Mouse (Mus musculus) forebrain, embryonic 10.5 days (tissue): ENCODE results near the gene Gabarapl1. TPM values are rescaled to one million over a fixed set of nuclear protein-coding genes. Genes with fewer than 3 reads are reported as not detected.

Source experiments
- DNase-seq: peaks from one replicate; pipeline ENCODE4 v3.0.0-alpha.2; 2017; ENCODE audit warnings: low spot score; ENCODE audit errors: extremely low spot score
- H3K27ac ChIP-seq: fragments of 300-500 bp; sonication (generic); 2 replicates; pipeline ENCODE4 v1.5.1; 2016; ENCODE audit warnings: mild to moderate bottlenecking
- H3K27me3 ChIP-seq: fragments of 300-500 bp; sonication (generic); 2 replicates; pipeline ENCODE4 v1.6.1; 2016; ENCODE audit warnings: mild to moderate bottlenecking; ENCODE audit not compliant: poor library complexity, severe bottlenecking
- H3K36me3 ChIP-seq: fragments of 300-500 bp; sonication (generic); replicated peaks from 2 replicates; pipeline ENCODE4 v1.6.1; 2016; ENCODE audit warnings: mild to moderate bottlenecking, moderate library complexity
- H3K4me1 ChIP-seq: fragments of 300-500 bp; sonication (generic); 2 replicates; pipeline ENCODE4 v1.6.1; 2016
- H3K4me3 ChIP-seq: fragments of 300-500 bp; sonication (generic); 2 replicates; pipeline ENCODE4 v1.5.1; 2016; ENCODE audit warnings: mild to moderate bottlenecking, moderate library complexity
- H3K9me3 ChIP-seq: fragments of 300-500 bp; sonication (generic); 2 replicates; pipeline ENCODE4 v1.6.1; 2016; ENCODE audit warnings: mild to moderate bottlenecking, moderate library complexity
- WGBS: fragments of 180-500 bp; shearing (Covaris S2); methylation state at CpG from one replicate; pipeline ENCODE4 v1.1.7; 2016; 5-methylcytosine and 5-hydroxymethylcytosine counted together
- polyA plus RNA-seq: library from polyadenylated mRNA; unstranded; fragments of >200 nt; fragmentation: Nextera tagmentation; extraction: Ambion mirVana; gene quantifications from 2 replicates; pipeline ENCODE4 v1.2.1, GENCODE M21; 2016

The Gabarapl1 gene
- polyA plus RNA-seq, 1 experiment from 2014 or later = 43.5 TPM

GRCm38 (mm10) chr6:129543709-129544606 is 11.0 kb downstream of the Gabarapl1 start:
- H3K27ac ChIP-seq = no peak overlapping the region
- no peak overlapping the region for H3K4me3 ChIP-seq
- DNase-seq = no peak
- H3K27me3 ChIP-seq = no peaks in the 10 kb centered on the region
- 70% methylated on average over 6 of the region's 6 CpGs for WGBS
- H3K36me3 ChIP-seq = peaks cover 31% of the 10 kb centered on the region
- H3K4me1 ChIP-seq = peaks cover 2% of the 10 kb centered on the region; the same call in 1 of the 2 replicates
- no peaks in the 10 kb centered on the region for H3K9me3 ChIP-seq

DNA sequence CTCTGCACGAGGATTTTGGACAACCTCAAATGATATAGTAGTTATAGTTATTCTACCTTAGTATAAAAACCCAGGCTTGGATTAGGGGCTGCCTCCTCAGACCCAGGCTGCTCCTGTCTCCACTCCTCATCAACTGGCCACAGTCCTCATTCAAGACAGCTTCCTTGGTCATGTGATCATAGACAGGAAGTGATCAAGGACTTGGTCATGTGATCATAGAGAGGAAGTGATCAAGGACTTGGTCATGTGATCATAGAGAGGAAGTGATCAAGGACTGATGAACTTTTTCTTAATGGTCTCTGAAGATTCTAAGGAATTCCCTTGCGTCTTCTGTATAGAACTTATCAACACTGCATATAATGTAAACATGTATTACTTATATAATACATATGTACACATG is 14.3 kb downstream of the Gabarapl1 start:
- no peaks in the 10 kb centered on the region for H3K36me3 ChIP-seq
- 82% methylated on average over 2 of the region's 2 CpGs for WGBS
- no peak overlapping the region for H3K27ac ChIP-seq
- H3K4me3 ChIP-seq = no peak overlapping the region
- no peaks in the 10 kb centered on the region for H3K27me3 ChIP-seq
- no peaks in the 10 kb centered on the region for H3K9me3 ChIP-seq
- no peak for DNase-seq
- no peaks in the 10 kb centered on the region for H3K4me1 ChIP-seq

GRCm38 (mm10) chr6:129548009-129548408 is 15.0 kb downstream of the Gabarapl1 start:
- Histone ChIP-seq H3K27me3 (no peaks in the 10 kb centered on the region), H3K4me3 (no peak overlapping the region), H3K27ac (no peak overlapping the region), H3K36me3 (no peaks in the 10 kb centered on the region), H3K4me1 (no peaks in the 10 kb centered on the region), H3K9me3 (no peaks in the 10 kb centered on the region)
- DNase-seq = no peak
- WGBS = 79% methylated on average over 3 of the region's 3 CpGs

DNA sequence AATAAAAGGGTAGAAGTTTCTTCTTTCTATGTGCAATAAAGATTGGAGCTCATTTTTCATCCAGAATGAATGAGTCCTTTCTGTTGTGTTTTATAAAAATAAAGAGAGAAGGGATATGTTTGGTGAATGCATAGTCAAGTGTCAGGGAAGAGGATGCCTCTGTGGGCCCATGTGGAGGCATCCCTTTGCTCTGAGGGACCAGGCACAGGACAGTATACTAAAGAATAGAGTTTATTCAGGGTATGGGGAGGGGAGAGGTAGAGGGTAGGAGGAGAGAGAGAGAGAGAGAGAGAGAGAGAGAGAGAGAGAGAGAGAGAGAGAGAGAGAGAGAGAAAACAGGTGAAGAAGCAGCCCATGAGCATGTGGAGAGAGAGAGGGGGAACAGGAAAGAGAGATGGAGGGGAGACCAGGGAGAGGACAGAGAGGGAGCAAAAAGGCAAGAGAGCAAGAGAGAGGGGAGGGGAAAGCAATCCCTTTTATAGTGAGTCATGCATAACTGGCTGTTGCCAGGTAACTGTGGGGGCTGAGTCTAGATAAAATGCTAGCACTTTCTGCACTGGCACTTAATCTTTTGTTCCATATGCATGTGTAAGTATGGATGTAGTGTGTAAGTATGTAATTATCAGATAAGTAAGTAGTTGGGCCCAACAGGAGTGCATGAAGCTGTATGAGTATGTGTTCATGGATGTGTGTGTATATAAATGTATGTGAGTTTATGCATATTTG is 24.5 kb downstream of the Gabarapl1 start:
- Histone ChIP-seq H3K4me3 (no peak overlapping the region), H3K9me3 (no peaks in the 10 kb centered on the region), H3K27ac (peak overlapping the region; percentile 71), H3K36me3 (no peaks in the 10 kb centered on the region), H3K4me1 (peaks cover 19% of the 10 kb centered on the region), H3K27me3 (no peaks in the 10 kb centered on the region)
- no peak for DNase-seq

- 22% methylated on average over 12 of the region's 12 CpGs for WGBS
- Histone ChIP-seq H3K4me3 (no peak overlapping the region), H3K9me3 (no peaks in the 10 kb centered on the region), H3K4me1 (peaks cover 19% of the 10 kb centered on the region), H3K27ac (peak overlapping the region; percentile 71), H3K27me3 (no peaks in the 10 kb centered on the region), H3K36me3 (no peaks in the 10 kb centered on the region)
- peak; percentile 66 for DNase-seq
These were observed 26.1 kb downstream of the Gabarapl1 start for GRCm38 (mm10) chr6:129558946-129559640.

DNA sequence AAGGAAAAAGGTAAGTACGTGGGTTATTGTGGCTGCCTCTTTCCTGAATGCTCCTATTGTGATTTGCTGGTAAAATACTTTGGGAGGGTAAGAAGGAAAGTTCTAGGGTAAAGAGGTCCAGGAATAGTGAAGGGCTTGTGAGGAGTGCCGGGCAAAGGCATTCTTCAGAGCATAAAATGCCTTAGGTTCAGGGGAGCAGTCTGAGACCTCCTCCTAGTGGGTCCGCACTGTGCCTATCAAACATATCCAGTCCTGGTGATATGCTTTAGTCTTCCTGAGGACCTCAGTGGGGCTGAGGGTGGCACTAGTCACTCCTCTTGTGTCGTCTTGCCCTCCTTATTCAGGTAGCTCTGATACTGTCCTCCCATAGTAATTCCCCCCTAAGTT is 26.7 kb downstream of the Gabarapl1 start:
- DNase-seq = no peak
- WGBS = 65% methylated on average over 4 of the region's 4 CpGs

GRCm38 (mm10) chr6:129565257-129565656 is 32.3 kb downstream of the Gabarapl1 start:
- Histone ChIP-seq H3K4me1 (no peaks in the 10 kb centered on the region), H3K27me3 (no peaks in the 10 kb centered on the region), H3K27ac (no peak overlapping the region), H3K36me3 (no peaks in the 10 kb centered on the region), H3K9me3 (no peaks in the 10 kb centered on the region), H3K4me3 (no peak overlapping the region)
- DNase-seq = no peak
- 70% methylated on average over 2 of the region's 2 CpGs for WGBS

More for the DNA sequence above, 26.7 kb downstream of the Gabarapl1 start:
- Histone ChIP-seq H3K27me3 (no peaks in the 10 kb centered on the region), H3K9me3 (no peaks in the 10 kb centered on the region), H3K4me1 (peaks cover 19% of the 10 kb centered on the region), H3K27ac (no peak overlapping the region), H3K36me3 (no peaks in the 10 kb centered on the region), H3K4me3 (no peak overlapping the region)

GRCm38 (mm10) chr6:129575315-129575714 is 42.4 kb downstream of the Gabarapl1 start:
- Histone ChIP-seq H3K27ac (no peak overlapping the region), H3K4me1 (no peaks in the 10 kb centered on the region), H3K4me3 (no peak overlapping the region), H3K36me3 (no peaks in the 10 kb centered on the region), H3K27me3 (no peaks in the 10 kb centered on the region), H3K9me3 (no peaks in the 10 kb centered on the region)
- DNase-seq = no peak
- 42% methylated on average over 2 of the region's 2 CpGs for WGBS

DNA sequence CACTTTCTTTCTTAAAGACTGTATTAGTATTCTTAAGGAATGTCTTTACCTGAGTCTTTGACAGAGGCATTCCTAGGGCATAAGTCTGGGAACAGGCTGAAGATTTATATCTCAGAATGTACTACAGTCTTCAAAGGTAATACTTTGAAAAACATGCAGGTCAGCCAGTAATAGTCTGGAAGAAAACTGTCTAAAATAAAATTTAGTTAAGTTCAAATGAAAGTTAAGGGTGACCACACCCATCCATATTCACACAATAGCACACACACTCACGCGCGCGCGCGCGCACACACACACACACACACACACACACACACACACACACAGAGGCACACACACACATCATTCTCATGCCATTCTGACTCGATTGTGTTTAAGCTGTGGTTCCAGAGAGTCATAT is 44.6 kb downstream of the Gabarapl1 start, which contains the start of gene Klre1:
Gene Klre1, plus strand, starts transcription at position 301 of the 400 bp plus-strand sequence.
- Histone ChIP-seq H3K27me3 (no peaks in the 10 kb centered on the region), H3K27ac (no peak within 1 kb of the TSS), H3K9me3 (no peaks in the 10 kb centered on the region), H3K36me3 (no peaks in the 10 kb centered on the region), H3K4me1 (no peaks in the 10 kb centered on the region), H3K4me3 (no peak within 1 kb of the TSS)
- 93% methylated on average over 8 of the region's 8 CpGs for WGBS
- no peak for DNase-seq

DNA sequence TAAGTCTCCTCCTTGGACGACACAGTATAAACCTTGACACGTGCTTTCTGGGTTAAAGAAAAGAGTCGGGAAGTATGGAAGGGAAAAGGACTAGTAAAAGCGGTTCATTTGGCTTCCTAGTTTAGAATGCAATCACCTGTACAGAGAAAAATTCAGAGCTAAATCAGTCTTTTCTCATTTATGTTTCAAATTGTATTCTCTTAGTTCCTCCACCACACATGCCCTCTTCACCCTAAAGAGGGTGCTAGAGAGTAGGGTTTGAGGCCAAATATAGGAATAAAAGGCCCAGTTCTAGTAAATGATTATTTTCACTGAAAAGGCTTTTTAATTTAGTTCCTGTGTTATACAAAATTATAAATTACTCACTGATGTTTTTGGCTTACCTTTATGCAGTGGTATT is 48.3 kb downstream of the Gabarapl1 start:
- no peak for DNase-seq
- Histone ChIP-seq H3K36me3 (no peaks in the 10 kb centered on the region), H3K4me3 (no peak overlapping the region), H3K9me3 (no peaks in the 10 kb centered on the region), H3K27me3 (no peaks in the 10 kb centered on the region), H3K27ac (no peak overlapping the region), H3K4me1 (no peaks in the 10 kb centered on the region)
- 55% methylated on average over 4 of the region's 4 CpGs for WGBS

DNA sequence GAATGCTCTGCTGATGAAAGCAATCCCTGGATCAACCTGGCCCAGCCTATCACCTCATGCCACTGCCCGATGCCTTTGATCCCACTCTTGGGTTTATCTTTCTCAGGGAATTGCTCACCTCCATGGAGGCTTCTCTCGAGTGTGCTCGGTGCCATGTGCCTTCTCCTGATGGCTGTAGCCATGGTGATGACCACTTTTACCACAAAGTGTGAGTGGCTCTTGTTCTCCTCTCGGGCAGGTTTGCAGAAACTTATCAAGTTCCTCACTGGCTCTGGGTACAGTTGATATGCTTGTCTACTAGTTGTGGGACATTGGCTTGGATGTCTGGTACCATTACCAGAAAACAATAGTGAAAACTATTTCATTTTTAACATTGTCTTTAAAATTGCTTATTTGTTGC is 48.9 kb downstream of the Gabarapl1 start:
- H3K4me1 ChIP-seq = no peaks in the 10 kb centered on the region
- no peak for DNase-seq
- WGBS = 84% methylated on average over 4 of the region's 4 CpGs
- H3K27ac ChIP-seq = no peak overlapping the region
- no peak overlapping the region for H3K4me3 ChIP-seq
- no peaks in the 10 kb centered on the region for H3K27me3 ChIP-seq
- no peaks in the 10 kb centered on the region for H3K36me3 ChIP-seq
- H3K9me3 ChIP-seq = no peaks in the 10 kb centered on the region

GRCm38 (mm10) chr6:129583014-129583413 is 50.1 kb downstream of the Gabarapl1 start:
- H3K36me3 ChIP-seq = no peaks in the 10 kb centered on the region
- 77% methylated on average over 3 of the region's 3 CpGs for WGBS
- H3K4me3 ChIP-seq = no peak overlapping the region
- no peaks in the 10 kb centered on the region for H3K4me1 ChIP-seq
- H3K27me3 ChIP-seq = no peaks in the 10 kb centered on the region
- H3K9me3 ChIP-seq = no peaks in the 10 kb centered on the region
- no peak overlapping the region for H3K27ac ChIP-seq
- no peak for DNase-seq
